Mouse (Mus musculus): ENCODE results near the gene Kctd17.

- no peak for TF ChIP-seq POLR2A (IDR thresholded peaks at IDR 0.05; ENCODE audit: low read depth, low read length)
- TF ChIP-seq CTCF (IDR thresholded peaks at IDR 0.05; ENCODE audit: extremely low read depth, insufficient read length, insufficient replicate concordance, low read depth, low read length) = no peak
These were observed 28.8 kb downstream of the Kctd17 start for GRCm38 (mm10) chr15:78457193-78457592.

Measured in small intestine, adult 2 months (tissue).